Mouse (Mus musculus): ENCODE data around the gene Dyrk3. TPM values are rescaled to one million over a fixed set of nuclear protein-coding genes. Genes with fewer than 3 reads are reported as not detected.

The Dyrk3 gene
- polyA plus RNA-seq, 1 experiment from 2014 or later, result 0.80 TPM

- Histone ChIP-seq H3K27ac (ENCODE audit: low read depth, low read length) (no peak overlapping the region), H3K27me3 (replicated peaks; ENCODE audit: control insufficient read depth, insufficient read depth, low read length) (no peaks in the 10 kb centered on the region), H3K9me3 (ENCODE audit: control insufficient read depth) (no peaks in the 10 kb centered on the region), H3K4me1 (replicated peaks; ENCODE audit: control insufficient read depth, insufficient read depth, low read length) (no peaks in the 10 kb centered on the region), H3K36me3 (ENCODE audit: control insufficient read depth, insufficient read depth) (no peaks in the 10 kb centered on the region; the same call in 1 of the 2 replicates), H3K9ac (ENCODE audit: low read depth, low read length) (no peak overlapping the region), H3K4me3 (ENCODE audit: low read depth, low read length) (no peak overlapping the region), H3K4me2 (replicated peaks; ENCODE audit: low read depth) (no peak overlapping the region)
- 70% methylated on average over 8 of the region's 8 CpGs for WGBS
- no peak for TF ChIP-seq CTCF (IDR thresholded peaks at IDR 0.05; ENCODE audit: low read depth)
- ATAC-seq, result no peak
Observed at GRCm38 (mm10) chr1:131134942-131135522, 3.1 kb downstream of the Dyrk3 start.

DNA sequence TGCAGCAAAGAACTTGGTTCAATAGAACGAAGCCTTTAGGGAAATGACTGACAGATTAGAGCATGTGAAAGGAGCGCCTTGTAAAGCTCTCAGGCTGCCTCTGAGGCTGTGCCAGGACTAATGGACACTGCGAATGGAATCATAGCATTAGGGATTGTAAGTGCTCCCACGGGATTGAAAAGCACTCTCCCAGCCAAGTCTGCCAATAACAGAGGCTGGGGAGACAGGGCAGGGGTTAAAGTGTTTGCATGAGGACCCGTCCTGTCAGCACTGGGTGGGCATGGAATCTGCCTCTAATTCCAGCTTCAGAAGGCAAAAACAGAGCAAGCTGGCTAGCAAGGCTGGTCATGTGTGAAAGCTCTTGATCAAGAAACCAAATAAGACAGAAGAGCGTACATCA is 3.9 kb downstream of the Dyrk3 start:
- no peak overlapping the region for H3K9ac ChIP-seq (ENCODE audit: low read depth, low read length)
- no peak overlapping the region for H3K4me2 ChIP-seq (replicated peaks; ENCODE audit: low read depth)
- no peaks in the 10 kb centered on the region; the same call in 1 of the 2 replicates for H3K36me3 ChIP-seq (ENCODE audit: control insufficient read depth, insufficient read depth)
- no peak overlapping the region for H3K27ac ChIP-seq (ENCODE audit: low read depth, low read length)
- H3K9me3 ChIP-seq (ENCODE audit: control insufficient read depth), result no peaks in the 10 kb centered on the region
- no peaks in the 10 kb centered on the region for H3K27me3 ChIP-seq (replicated peaks; ENCODE audit: control insufficient read depth, insufficient read depth, low read length)
- no peaks in the 10 kb centered on the region for H3K4me1 ChIP-seq (replicated peaks; ENCODE audit: control insufficient read depth, insufficient read depth, low read length)
- ATAC-seq, result no peak
- H3K4me3 ChIP-seq (ENCODE audit: low read depth, low read length), result no peak overlapping the region
- WGBS, result 75% methylated on average over 6 of the region's 6 CpGs
- TF ChIP-seq CTCF (IDR thresholded peaks at IDR 0.05; ENCODE audit: low read depth), result no peak

DNA sequence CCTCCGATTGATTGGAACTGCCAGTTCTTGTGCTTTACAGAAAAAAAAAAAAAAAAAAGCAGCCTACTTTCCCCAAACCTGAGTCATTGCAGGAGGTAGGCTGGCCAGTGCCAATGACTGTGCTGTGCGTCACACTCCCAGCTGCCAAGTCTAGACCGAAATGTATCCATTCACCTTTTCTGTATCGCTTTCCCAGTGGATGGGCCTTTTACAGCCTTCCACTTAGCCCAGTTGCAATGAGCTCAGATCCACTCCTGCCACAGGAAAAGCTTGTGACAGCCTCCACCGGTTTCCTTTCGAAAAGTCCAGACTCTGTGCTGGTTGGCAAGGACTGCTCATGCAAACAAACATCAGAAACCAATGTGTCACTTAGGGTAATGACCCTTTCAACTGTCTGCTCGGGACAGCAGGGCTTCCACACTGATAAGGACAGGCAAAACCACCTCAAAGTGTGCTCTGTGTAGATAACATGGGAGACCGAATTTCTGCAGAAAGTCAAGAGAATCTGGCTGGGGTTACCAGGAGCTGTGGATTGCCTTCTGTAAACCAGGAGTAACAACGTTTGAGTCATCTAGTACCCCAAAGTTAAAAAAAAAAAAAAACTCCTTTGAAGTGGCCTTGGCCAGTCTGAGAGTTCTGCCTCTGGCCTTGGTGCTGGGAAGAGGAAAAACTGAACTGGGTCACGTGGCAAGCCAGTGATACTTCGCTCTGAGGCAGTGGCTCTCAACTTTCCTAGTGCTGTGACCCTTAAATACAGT is 12.0 kb downstream of the Dyrk3 start:
- H3K9me3 ChIP-seq (ENCODE audit: control insufficient read depth), result no peaks in the 10 kb centered on the region
- ATAC-seq, result 0 out of 2 replicates have a peak, but pooled peaks have one; percentile 14
- no peak overlapping the region for H3K4me3 ChIP-seq (ENCODE audit: low read depth, low read length)
- 51% methylated on average over 11 of the region's 11 CpGs for WGBS
- H3K4me1 ChIP-seq (replicated peaks; ENCODE audit: control insufficient read depth, insufficient read depth, low read length), result no peaks in the 10 kb centered on the region
- TF ChIP-seq CTCF (IDR thresholded peaks at IDR 0.05; ENCODE audit: low read depth), result no peak
- no peaks in the 10 kb centered on the region for H3K27me3 ChIP-seq (replicated peaks; ENCODE audit: control insufficient read depth, insufficient read depth, low read length)
- H3K27ac ChIP-seq (ENCODE audit: low read depth, low read length), result no peak overlapping the region
- no peak overlapping the region for H3K9ac ChIP-seq (ENCODE audit: low read depth, low read length)
- no peaks in the 10 kb centered on the region; the same call in 1 of the 2 replicates for H3K36me3 ChIP-seq (ENCODE audit: control insufficient read depth, insufficient read depth)
- no peak overlapping the region for H3K4me2 ChIP-seq (replicated peaks; ENCODE audit: low read depth)

DNA sequence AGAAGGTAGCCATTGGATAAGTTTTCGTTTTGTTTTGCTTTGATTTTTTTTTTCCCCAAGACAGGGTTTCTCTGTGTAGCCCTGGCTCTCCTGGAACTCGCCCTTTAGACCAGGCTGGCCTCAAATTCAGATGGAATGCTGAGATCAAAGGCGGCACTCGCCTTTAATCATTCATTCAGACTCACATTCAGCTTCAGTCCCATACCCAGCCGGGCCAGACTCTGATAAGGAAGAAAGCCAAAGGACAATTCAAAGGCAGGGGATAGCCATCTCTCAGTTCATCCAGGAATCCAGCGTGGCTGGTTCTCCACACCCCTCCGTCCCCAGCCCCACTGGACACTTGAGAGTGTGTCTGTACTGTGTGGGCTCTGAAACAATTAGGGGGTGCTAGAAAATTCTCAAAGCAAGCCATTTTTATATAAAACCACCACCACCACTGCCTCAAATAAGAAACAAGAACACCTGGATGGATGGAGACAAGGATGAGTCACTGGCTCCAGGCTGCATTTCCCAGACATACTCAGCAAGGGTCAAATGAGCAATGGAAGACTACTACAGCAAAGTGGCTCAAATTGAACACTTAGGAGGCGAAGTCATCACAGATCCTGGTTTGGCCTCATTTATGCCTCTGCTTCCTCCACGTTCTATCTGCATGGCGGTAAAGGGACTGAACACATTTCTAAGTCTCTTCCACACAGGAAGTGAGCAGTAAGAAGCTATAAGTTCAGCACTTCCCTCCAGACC is 14.4 kb downstream of the Dyrk3 start:
- Histone ChIP-seq H3K9me3 (ENCODE audit: control insufficient read depth) (no peaks in the 10 kb centered on the region), H3K4me2 (replicated peaks; ENCODE audit: low read depth) (0 out of 2 replicates have a peak overlapping the region, but pooled peaks have one; percentile 9), H3K27me3 (replicated peaks; ENCODE audit: control insufficient read depth, insufficient read depth, low read length) (no peaks in the 10 kb centered on the region), H3K9ac (ENCODE audit: low read depth, low read length) (no peak overlapping the region), H3K4me1 (replicated peaks; ENCODE audit: control insufficient read depth, insufficient read depth, low read length) (no peaks in the 10 kb centered on the region), H3K4me3 (ENCODE audit: low read depth, low read length) (no peak overlapping the region), H3K27ac (ENCODE audit: low read depth, low read length) (no peak overlapping the region), H3K36me3 (ENCODE audit: control insufficient read depth, insufficient read depth) (no peaks in the 10 kb centered on the region)
- TF ChIP-seq CTCF (IDR thresholded peaks at IDR 0.05; ENCODE audit: low read depth), result no peak
- peak; percentile 67 for ATAC-seq
- 39% methylated on average over 10 of the region's 10 CpGs for WGBS

- Histone ChIP-seq H3K9me3 (ENCODE audit: control insufficient read depth) (no peaks in the 10 kb centered on the region), H3K4me1 (replicated peaks; ENCODE audit: control insufficient read depth, insufficient read depth, low read length) (no peaks in the 10 kb centered on the region), H3K9ac (ENCODE audit: low read depth, low read length) (no peak overlapping the region), H3K27me3 (replicated peaks; ENCODE audit: control insufficient read depth, insufficient read depth, low read length) (no peaks in the 10 kb centered on the region), H3K4me3 (ENCODE audit: low read depth, low read length) (no peak overlapping the region), H3K27ac (ENCODE audit: low read depth, low read length) (no peak overlapping the region), H3K4me2 (replicated peaks; ENCODE audit: low read depth) (no peak overlapping the region), H3K36me3 (ENCODE audit: control insufficient read depth, insufficient read depth) (no peaks in the 10 kb centered on the region)
- no peak for ATAC-seq
- TF ChIP-seq CTCF (IDR thresholded peaks at IDR 0.05; ENCODE audit: low read depth), result peak; percentile 63
- 44% methylated on average over 3 of the region's 3 CpGs for WGBS
Observed at GRCm38 (mm10) chr1:131121987-131122386, 16.2 kb downstream of the Dyrk3 start.

GRCm38 (mm10) chr1:131119026-131119425 is 19.1 kb downstream of the Dyrk3 start:
- H3K4me2 ChIP-seq (replicated peaks; ENCODE audit: low read depth), result no peak overlapping the region
- H3K4me3 ChIP-seq (ENCODE audit: low read depth, low read length), result no peak overlapping the region
- H3K27me3 ChIP-seq (replicated peaks; ENCODE audit: control insufficient read depth, insufficient read depth, low read length), result no peaks in the 10 kb centered on the region
- no peaks in the 10 kb centered on the region for H3K4me1 ChIP-seq (replicated peaks; ENCODE audit: control insufficient read depth, insufficient read depth, low read length)
- no peak for ATAC-seq
- H3K9me3 ChIP-seq (ENCODE audit: control insufficient read depth), result no peaks in the 10 kb centered on the region
- no peak overlapping the region for H3K27ac ChIP-seq (ENCODE audit: low read depth, low read length)
- TF ChIP-seq CTCF (IDR thresholded peaks at IDR 0.05; ENCODE audit: low read depth), result peak; percentile 69
- H3K36me3 ChIP-seq (ENCODE audit: control insufficient read depth, insufficient read depth), result no peaks in the 10 kb centered on the region
- WGBS, result 66% methylated on average over 2 of the region's 2 CpGs
- no peak overlapping the region for H3K9ac ChIP-seq (ENCODE audit: low read depth, low read length)

Measured in intestine, postnatal 0 days (tissue).